Comparison of ENCODE assay signal across 11 mouse cellular contexts in genomic region chr9:48813960-48814880, GRCm38 (mm10). TPM values are rescaled to one million over a fixed set of nuclear protein-coding genes. Genes with fewer than 3 reads are reported as not detected.
DNase-seq lines count a peak whose midpoint lies in the region; ATAC-seq and TF ChIP-seq lines count a peak whose summit lies in the region.
"Had no signal": no experiment of that assay in that cellular context is flagged by ENCODE, and none has a peak within 500 bp of the region (broad histone marks: within the 10 kb centered on the region; RNA-seq: fewer than 3 reads in every experiment).

No protein-coding gene starts in this region.

- peak; percentile 28 for DNase-seq in lung, embryonic 14.5 days
- DNase-seq in lung, postnatal 36 days = no peak
- peak; percentile 64 for DNase-seq in c-Kit-positive CD71-negative TER-119-negative erythroid progenitor cells, embryonic 14.5 days (ENCODE audit: low read depth)
- no peak for DNase-seq in B cell, adult 2 months
- no peak for DNase-seq in adrenal gland, postnatal 36 days
- no peak for DNase-seq in embryo, embryonic 10.5 days (ENCODE audit: low spot score)
- DNase-seq: kidney, adult 9 months; thymus, adult 2 months had no signal

- H3K27ac ChIP-seq in lung, embryonic 14.5 days (ENCODE audit: low read depth) = no peak overlapping the region
- H3K27ac ChIP-seq in heart, embryonic 12.5 days (ENCODE audit: poor library complexity, severe bottlenecking) = no peak overlapping the region
- H3K27ac ChIP-seq in liver, embryonic 15.5 days (replicated peaks) = peak overlapping the region; percentile 74
- H3K27ac ChIP-seq: limb, embryonic 13.5 days had no signal

- no peak for ATAC-seq in lung, embryonic 14.5 days (ENCODE audit: insufficient read depth)
- peak; percentile 36; the same call in 1 of the 2 replicates for ATAC-seq in heart, embryonic 12.5 days (ENCODE audit: insufficient number of reproducible peaks, low FRiP score)
- ATAC-seq in liver, embryonic 15.5 days (ENCODE audit: insufficient read depth) = peak; percentile 89

- no peak for TF ChIP-seq CTCF in lung, embryonic 14.5 days (IDR thresholded peaks at IDR 0.05; ENCODE audit: low read depth)

- H3K9ac ChIP-seq in lung, embryonic 14.5 days = no peak overlapping the region
- H3K9ac ChIP-seq in heart, embryonic 12.5 days = no peak overlapping the region
- peak overlapping the region; percentile 30; the same call in 1 of the 2 replicates for H3K9ac ChIP-seq in liver, embryonic 15.5 days
- H3K9ac ChIP-seq: limb, embryonic 13.5 days had no signal

- no peaks in the 10 kb centered on the region; the same call in 1 of the 2 replicates for H3K4me1 ChIP-seq in lung, embryonic 14.5 days (ENCODE audit: insufficient read depth)
- peaks cover 27% of the 10 kb centered on the region for H3K4me1 ChIP-seq in heart, embryonic 12.5 days (replicated peaks)
- peaks cover 58% of the 10 kb centered on the region for H3K4me1 ChIP-seq in liver, embryonic 15.5 days (replicated peaks)

- 38% methylated on average over 19 of the region's 19 CpGs for WGBS in lung, embryonic 14.5 days
- WGBS in heart, embryonic 12.5 days = 31% methylated on average over 19 of the region's 19 CpGs
- 8% methylated on average over 19 of the region's 19 CpGs for WGBS in liver, embryonic 15.5 days (ENCODE audit: insufficient replicate concordance)

- no peaks in the 10 kb centered on the region for H3K36me3 ChIP-seq in lung, embryonic 14.5 days (ENCODE audit: insufficient read depth)
- H3K36me3 ChIP-seq in heart, embryonic 12.5 days = no peaks in the 10 kb centered on the region
- no peaks in the 10 kb centered on the region for H3K36me3 ChIP-seq in liver, embryonic 15.5 days (replicated peaks)
- H3K36me3 ChIP-seq: limb, embryonic 13.5 days had no signal

- no peak overlapping the region for H3K4me3 ChIP-seq in lung, embryonic 14.5 days (ENCODE audit: low read depth, low read length)
- H3K4me3 ChIP-seq in heart, embryonic 12.5 days = no peak overlapping the region
- H3K4me3 ChIP-seq in liver, embryonic 15.5 days (replicated peaks) = peak overlapping the region; percentile 12
- H3K4me3 ChIP-seq: limb, embryonic 13.5 days had no signal

- H3K4me2 ChIP-seq in lung, embryonic 14.5 days = no peak overlapping the region
- H3K4me2 ChIP-seq in heart, embryonic 12.5 days = peak overlapping the region; percentile 46
- H3K4me2 ChIP-seq in liver, embryonic 15.5 days = peak overlapping the region; percentile 65
- H3K4me2 ChIP-seq: limb, embryonic 13.5 days had no signal

- no peaks in the 10 kb centered on the region for H3K27me3 ChIP-seq in lung, embryonic 14.5 days (ENCODE audit: insufficient read depth, low read length)
- peaks cover 49% of the 10 kb centered on the region for H3K27me3 ChIP-seq in heart, embryonic 12.5 days (replicated peaks)
- peaks cover 34% of the 10 kb centered on the region for H3K27me3 ChIP-seq in liver, embryonic 15.5 days

- no peaks in the 10 kb centered on the region for H3K9me3 ChIP-seq in lung, embryonic 14.5 days (ENCODE audit: low read depth, low read length)
- H3K9me3 ChIP-seq in heart, embryonic 12.5 days (replicated peaks) = no peaks in the 10 kb centered on the region
- no peaks in the 10 kb centered on the region for H3K9me3 ChIP-seq in liver, embryonic 15.5 days (replicated peaks)
- H3K9me3 ChIP-seq: limb, embryonic 13.5 days had no signal

RNA-seq across cellular contexts. Expression of gene Zbtb16, which starts 21.8 kb away (rescaled TPM):
- polyA plus RNA-seq in lung, embryonic 14.5 days (2014; fragmentation: Nextera tagmentation; extraction: Ambion mirVana) = 0.71 and 1.2 TPM in 2 replicates
- 0.85 and 1.00 TPM in 2 replicates for polyA plus RNA-seq in heart, embryonic 12.5 days (2016; fragmentation: Nextera tagmentation; extraction: Ambion mirVana)
- 0.54 and 0.98 TPM in 2 replicates for polyA plus RNA-seq in liver, embryonic 15.5 days (2015; fragmentation: Nextera tagmentation; extraction: Ambion mirVana)
- 10 to 100 TPM; 33.5 to 62.9 TPM for total RNA-seq in adrenal gland, postnatal 36 days (2021)

Comparison
In these comparisons a context has a peak if more than half of its experiments do, and no peak if none do; other contexts are left out.
1. DNase-seq: peak in lung, embryonic 14.5 days (single experiment) and c-Kit-positive CD71-negative TER-119-negative erythroid progenitor cells, embryonic 14.5 days (single experiment); none in lung, postnatal 36 days (single experiment), B cell, adult 2 months (0 of 2), adrenal gland, postnatal 36 days (0 of 2) and embryo, embryonic 10.5 days (single experiment).